Comparison of ENCODE assay signal across 15 mouse cellular contexts in the genomic region with DNA sequence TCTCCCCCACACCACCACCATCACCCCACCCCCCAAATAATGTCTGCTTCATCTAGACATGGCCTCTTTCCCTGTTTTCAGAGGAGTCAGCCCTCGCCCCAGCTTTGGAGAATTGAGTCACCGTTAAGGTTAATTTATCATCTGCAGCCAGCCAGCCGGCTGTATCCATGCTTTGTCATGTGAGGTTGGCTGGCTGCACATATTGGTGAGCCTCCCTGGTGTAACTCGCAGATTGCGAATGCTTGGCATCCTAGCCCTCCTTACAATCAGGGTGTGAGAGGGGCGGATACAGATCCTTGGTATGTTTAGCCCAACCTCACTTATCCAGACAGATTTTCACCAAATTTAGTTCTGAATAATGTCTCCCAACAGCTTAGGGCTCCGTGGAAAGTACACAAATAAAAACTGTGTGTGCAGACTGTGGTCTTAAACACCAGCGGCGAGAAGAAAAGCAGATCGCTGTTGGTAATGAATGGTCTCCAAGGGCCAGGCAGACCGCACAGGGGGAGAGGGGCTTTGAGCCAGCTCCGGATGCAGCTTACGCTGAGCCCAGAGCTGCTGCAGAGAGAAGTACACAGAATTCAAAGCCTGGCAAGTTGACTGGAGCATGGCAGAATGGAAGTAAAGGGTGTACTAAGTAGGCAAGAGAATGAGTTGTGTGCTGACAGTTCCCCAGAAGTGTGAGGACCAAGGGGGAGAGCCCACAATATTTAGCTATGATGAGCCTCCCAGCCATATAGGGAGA. TPM values are rescaled to one million over a fixed set of nuclear protein-coding genes. Genes with fewer than 3 reads are reported as not detected.
DNase-seq lines count a peak whose midpoint lies in the region; ATAC-seq and TF ChIP-seq lines count a peak whose summit lies in the region.
"Had no signal": no experiment of that assay in that cellular context is flagged by ENCODE, and none has a peak within 500 bp of the region (broad histone marks: within the 10 kb centered on the region; RNA-seq: fewer than 3 reads in every experiment).

No protein-coding gene starts in this region.

- no peak overlapping the region for H3K9ac ChIP-seq in hindbrain, postnatal 0 days (replicated peaks; ENCODE audit: low read length)
- H3K9ac ChIP-seq: embryonic facial prominence, embryonic 12.5 days had no signal

- no peak overlapping the region for H3K4me3 ChIP-seq in hindbrain, postnatal 0 days (ENCODE audit: low read length)
- H3K4me3 ChIP-seq: embryonic facial prominence, embryonic 12.5 days had no signal

- 21% methylated on average over 13 of the region's 13 CpGs for WGBS in hindbrain, postnatal 0 days

- no peak for TF ChIP-seq CTCF in hindbrain, postnatal 0 days (IDR thresholded peaks at IDR 0.05; ENCODE audit: low read depth)

- no peaks in the 10 kb centered on the region for H3K9me3 ChIP-seq in hindbrain, postnatal 0 days (ENCODE audit: low read length)
- H3K9me3 ChIP-seq: embryonic facial prominence, embryonic 12.5 days had no signal

- H3K27ac ChIP-seq in hindbrain, postnatal 0 days: peak overlapping the region; percentile 32; the same call in 1 of the 2 replicates
- H3K27ac ChIP-seq: embryonic facial prominence, embryonic 12.5 days had no signal

- peak; percentile 67 for ATAC-seq in hindbrain, postnatal 0 days
- ATAC-seq: activated CD4-positive, CD25-positive, alpha-beta regulatory T cell, adult 4 months had no signal

- peaks cover 16% of the 10 kb centered on the region for H3K4me1 ChIP-seq in hindbrain, postnatal 0 days (ENCODE audit: insufficient read depth, low read length)
- H3K4me1 ChIP-seq: embryonic facial prominence, embryonic 12.5 days had no signal

- H3K36me3 ChIP-seq in hindbrain, postnatal 0 days (ENCODE audit: insufficient read depth, low read length): no peaks in the 10 kb centered on the region

- H3K27me3 ChIP-seq in hindbrain, postnatal 0 days (ENCODE audit: insufficient read depth, low read length): no peaks in the 10 kb centered on the region
- H3K27me3 ChIP-seq: embryonic facial prominence, embryonic 12.5 days had no signal

- peak; percentile 48 for DNase-seq in adrenal gland, adult 2 months
- DNase-seq in adrenal gland, postnatal 4 days (ENCODE audit: low spot score in 2 of 2): no peak
- DNase-seq in layer of hippocampus, postnatal 10 days (ENCODE audit: low spot score in 2 of 2): peak; percentile 41 to 54
- DNase-seq in layer of hippocampus, adult 8-10 months (ENCODE audit: low spot score in 2 of 2): no peak
- DNase-seq in brain, embryonic 18.5 days (ENCODE audit: low read depth, low spot score): peak; percentile 18
- DNase-seq in hindbrain, postnatal 0 days (ENCODE audit: low spot score): peak; percentile 76
- no peak for DNase-seq in testis, postnatal 10 days (ENCODE audit: low spot score)
- DNase-seq in urinary bladder, adult 2 months (ENCODE audit: low spot score): no peak
- DNase-seq: kidney, adult 11 months; lung, postnatal 10 days; retina, postnatal 1 day had no signal

- peak overlapping the region; percentile 10; the same call in 1 of the 2 replicates for H3K4me2 ChIP-seq in hindbrain, postnatal 0 days (ENCODE audit: low read depth, low read length)
- H3K4me2 ChIP-seq: embryonic facial prominence, embryonic 12.5 days; liver, embryonic 11.5 days had no signal

RNA-seq across cellular contexts. Expression of gene Cacna2d4, which starts 11.7 kb away (rescaled TPM):
- not detected for total RNA-seq in adrenal gland, adult 2 months (2021)
- 0.06 and 0.39 TPM in 2 replicates for polyA plus RNA-seq in adrenal gland, adult 2 months (2012; rRNA removed)
- under 1 TPM; 0.20 to 0.59 TPM for total RNA-seq in adrenal gland, postnatal 4 days (2021)
- 1 to 10 TPM; 1.1 to 2.0 TPM for total RNA-seq in layer of hippocampus, postnatal 10 days (2021)
- 1 to 10 TPM in 3 of 4 experiments, under 1 TPM in 1; 0.93 to 3.8 (median 2.7) TPM for total RNA-seq in layer of hippocampus, adult 8-10 months (2022)
- total RNA-seq in hindbrain, postnatal 0 days (2014; rRNA removed): 0.29 and 2.6 TPM in 2 replicates
- polyA plus RNA-seq in hindbrain, postnatal 0 days (2015; fragmentation: Nextera tagmentation; extraction: Ambion mirVana): 1.0 and 1.2 TPM in 2 replicates
- polyA plus RNA-seq in urinary bladder, adult 2 months (2012; rRNA removed): 0.03 and 0.06 TPM in 2 replicates
- polyA plus RNA-seq: embryonic facial prominence, embryonic 12.5 days; heart, embryonic 14.5 days; liver, embryonic 11.5 days had no signal

RNA-seq across cellular contexts. Expression of gene Cacna1c, which starts 28.4 kb away (rescaled TPM):
- 10 to 100 TPM; 93.5 to 97.5 TPM for total RNA-seq in adrenal gland, adult 2 months (2021)
- 23.3 and 36.7 TPM in 2 replicates for polyA plus RNA-seq in adrenal gland, adult 2 months (2012; rRNA removed)
- total RNA-seq in adrenal gland, postnatal 4 days (2021): 10 to 100 TPM; 71.6 to 78.9 TPM
- 10 to 100 TPM; 72.7 to 76.0 TPM for total RNA-seq in layer of hippocampus, postnatal 10 days (2021)
- total RNA-seq in layer of hippocampus, adult 8-10 months (2022): 10 to 100 TPM; 67.6 to 88.2 (median 75.8) TPM
- total RNA-seq in hindbrain, postnatal 0 days (2014; rRNA removed): 33.0 and 39.4 TPM in 2 replicates
- 3.7 and 5.1 TPM in 2 replicates for polyA plus RNA-seq in hindbrain, postnatal 0 days (2015; fragmentation: Nextera tagmentation; extraction: Ambion mirVana)
- 11.2 and 26.9 TPM in 2 replicates for polyA plus RNA-seq in urinary bladder, adult 2 months (2012; rRNA removed)

RNA-seq across cellular contexts. Expression of gene Dcp1b, which starts 49.6 kb away (rescaled TPM):
- 10 to 100 TPM in 1 of 2 experiments, 1 to 10 TPM in 1; 9.7 to 13.8 TPM for total RNA-seq in adrenal gland, adult 2 months (2021)
- polyA plus RNA-seq in adrenal gland, adult 2 months (2012; rRNA removed): 27.4 and 27.8 TPM in 2 replicates
- 10 to 100 TPM; 17.8 to 21.3 TPM for total RNA-seq in adrenal gland, postnatal 4 days (2021)
- total RNA-seq in layer of hippocampus, postnatal 10 days (2021): 10 to 100 TPM; 16.4 to 22.6 TPM
- 10 to 100 TPM; 18.7 to 25.1 (median 19.6) TPM for total RNA-seq in layer of hippocampus, adult 8-10 months (2022)
- 14.2 and 15.7 TPM in 2 replicates for total RNA-seq in hindbrain, postnatal 0 days (2014; rRNA removed)
- polyA plus RNA-seq in hindbrain, postnatal 0 days (2015; fragmentation: Nextera tagmentation; extraction: Ambion mirVana): 9.4 and 10.9 TPM in 2 replicates
- 18.9 TPM in 2 replicates for polyA plus RNA-seq in urinary bladder, adult 2 months (2012; rRNA removed)

Comparison
In these comparisons a context has a peak if more than half of its experiments do, and no peak if none do; other contexts are left out.
1. DNase-seq: peak in adrenal gland, adult 2 months (single experiment), layer of hippocampus, postnatal 10 days (2 of 2), brain, embryonic 18.5 days (single experiment) and hindbrain, postnatal 0 days (single experiment); none in adrenal gland, postnatal 4 days (0 of 2), layer of hippocampus, adult 8-10 months (0 of 2), testis, postnatal 10 days (single experiment) and urinary bladder, adult 2 months (single experiment).